Mouse (Mus musculus) C2C12 (cell line): ENCODE measurements around the gene Ddn.

Source experiments
- CTCF ChIP-seq: IDR thresholded peaks from one replicate; pipeline ENCODE4 v1.5.1; 2011; ENCODE audit not compliant: control insufficient read depth, insufficient read depth, insufficient read length
- MAX ChIP-seq: IDR thresholded peaks from one replicate; pipeline ENCODE4 v1.6.1; 2011; ENCODE audit warnings: mild to moderate bottlenecking, control low read depth
- MYOD1 ChIP-seq: IDR thresholded peaks from one replicate; pipeline ENCODE4 v1.6.1; 2011; ENCODE audit warnings: low read depth; ENCODE audit not compliant: control insufficient read depth, insufficient read length
- MYOG ChIP-seq: IDR thresholded peaks from one replicate; pipeline ENCODE4 v1.6.1; 2011; ENCODE audit not compliant: control insufficient read depth, insufficient read length; ENCODE audit errors: extremely low read depth
- USF1 ChIP-seq: IDR thresholded peaks from one replicate; pipeline ENCODE4 v1.6.1; 2011; ENCODE audit warnings: low read depth, mild to moderate bottlenecking, control low read depth, moderate library complexity

GRCm38 (mm10) chr15:98777762-98778161 is 31.5 kb downstream of the Ddn start, which contains the start of gene Wnt10b:
- no peak for TF ChIP-seq CTCF
- TF ChIP-seq MYOD1: no peak
- TF ChIP-seq USF1: no peak
- TF ChIP-seq MAX: no peak
- TF ChIP-seq MYOG: no peak
